Mouse (Mus musculus) liver, embryonic 16.5 days (tissue): ENCODE measurements around the gene Map7. TPM values are rescaled to one million over a fixed set of nuclear protein-coding genes. Genes with fewer than 3 reads are reported as not detected.
A peak's percentile ranks its signal among the peaks of the same experiment; 100 is the strongest.

Experiments used
- ATAC-seq: fragments of 200-750 bp; cut with Nextera tagmentation; 2 replicates; pipeline ENCODE4 v1.8.0; 2017; ENCODE audit warnings: low read depth, mild to moderate bottlenecking, moderate number of reproducible peaks, moderate library complexity
- H3K27ac ChIP-seq: fragments of 300-500 bp; sonication (generic); 2 replicates; pipeline ENCODE4 v1.5.1; 2014; ENCODE audit warnings: mild to moderate bottlenecking, low read length
- H3K27me3 ChIP-seq: fragments of 300-500 bp; sonication (generic); 2 replicates; pipeline ENCODE4 v1.6.1; 2014; ENCODE audit warnings: low read depth, low read length, mixed read lengths; ENCODE audit not compliant: control insufficient read depth, insufficient read depth
- H3K36me3 ChIP-seq: fragments of 300-500 bp; sonication (generic); 2 replicates; pipeline ENCODE4 v1.6.1; 2014; ENCODE audit warnings: mild to moderate bottlenecking; ENCODE audit not compliant: control insufficient read depth, insufficient read depth
- H3K4me1 ChIP-seq: fragments of 300-500 bp; sonication (generic); 2 replicates; pipeline ENCODE4 v1.6.1; 2014; ENCODE audit warnings: low read depth, low read length, mixed read lengths; ENCODE audit not compliant: control insufficient read depth
- H3K4me2 ChIP-seq: fragments of 300-500 bp; sonication (generic); 2 replicates; pipeline ENCODE4 v1.6.1; 2014; ENCODE audit warnings: low read depth, low read length, mixed read lengths
- H3K4me3 ChIP-seq: fragments of 300-500 bp; sonication (generic); 2 replicates; pipeline ENCODE4 v1.5.1; 2014; ENCODE audit warnings: low read depth, mild to moderate bottlenecking, low read length
- H3K9ac ChIP-seq: fragments of 300-500 bp; sonication (generic); 2 replicates; pipeline ENCODE4 v1.6.1; 2014; ENCODE audit warnings: low read depth, low read length
- H3K9me3 ChIP-seq: fragments of 300-500 bp; sonication (generic); replicated peaks from 2 replicates; pipeline ENCODE4 v1.6.1; 2016; ENCODE audit warnings: low read length; ENCODE audit not compliant: control insufficient read depth
- WGBS: fragments of 180-500 bp; shearing (Covaris S2); extraction: QIAGEN DNeasy Blood & Tissue Kit; methylation state at CpG from one replicate; pipeline ENCODE4 v1.1.7; 2014; ENCODE audit not compliant: insufficient replicate concordance; 5-methylcytosine and 5-hydroxymethylcytosine counted together
- polyA plus RNA-seq: library from polyadenylated mRNA; unstranded; fragments of >200 nt; fragmentation: Nextera tagmentation; extraction: Ambion mirVana; gene quantifications from 2 replicates; pipeline ENCODE4 v1.2.1, GENCODE M21; 2015

Map7 gene
- polyA plus RNA-seq, 1 experiment from 2014 or later: 5.3 TPM

DNA sequence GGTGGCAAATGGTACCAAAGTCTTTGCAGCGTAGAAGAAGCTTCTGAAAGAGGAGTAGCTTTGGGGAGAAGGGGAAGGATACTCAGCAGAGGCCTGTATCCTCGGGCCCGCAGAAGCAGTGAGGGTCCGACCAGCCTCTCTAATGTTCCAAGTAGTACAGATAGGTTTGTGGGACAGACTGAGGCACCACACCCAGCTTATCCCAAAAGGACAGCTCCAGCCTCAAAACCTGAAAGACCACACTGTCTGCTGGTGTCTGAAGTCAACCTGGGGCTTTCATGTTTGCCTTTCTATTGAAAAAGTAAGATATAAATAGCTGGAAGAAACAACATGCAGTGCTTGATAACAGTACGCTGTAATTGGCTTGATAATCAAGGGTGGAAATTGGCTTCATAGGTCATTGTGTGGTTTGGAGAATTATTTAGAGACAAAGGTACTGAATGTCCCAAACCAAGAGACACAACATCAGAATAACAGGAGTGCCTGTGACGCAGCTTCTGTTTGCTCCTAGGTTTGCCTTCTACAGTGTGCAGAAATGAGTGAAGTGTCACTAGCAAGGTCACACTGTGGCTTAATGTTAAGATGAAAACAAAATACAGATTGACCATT, 42.0 kb downstream of the Map7 start:
- WGBS: 43% methylated on average over 6 of the region's 6 CpGs
- no peak overlapping the region for H3K4me2 ChIP-seq
- no peak for ATAC-seq
- no peak overlapping the region for H3K27ac ChIP-seq
- H3K9me3 ChIP-seq: no peaks in the 10 kb centered on the region
- no peak overlapping the region for H3K4me3 ChIP-seq
- no peaks in the 10 kb centered on the region for H3K27me3 ChIP-seq
- peaks cover 9% of the 10 kb centered on the region for H3K4me1 ChIP-seq
- H3K36me3 ChIP-seq: no peaks in the 10 kb centered on the region
- H3K9ac ChIP-seq: no peak overlapping the region

DNA sequence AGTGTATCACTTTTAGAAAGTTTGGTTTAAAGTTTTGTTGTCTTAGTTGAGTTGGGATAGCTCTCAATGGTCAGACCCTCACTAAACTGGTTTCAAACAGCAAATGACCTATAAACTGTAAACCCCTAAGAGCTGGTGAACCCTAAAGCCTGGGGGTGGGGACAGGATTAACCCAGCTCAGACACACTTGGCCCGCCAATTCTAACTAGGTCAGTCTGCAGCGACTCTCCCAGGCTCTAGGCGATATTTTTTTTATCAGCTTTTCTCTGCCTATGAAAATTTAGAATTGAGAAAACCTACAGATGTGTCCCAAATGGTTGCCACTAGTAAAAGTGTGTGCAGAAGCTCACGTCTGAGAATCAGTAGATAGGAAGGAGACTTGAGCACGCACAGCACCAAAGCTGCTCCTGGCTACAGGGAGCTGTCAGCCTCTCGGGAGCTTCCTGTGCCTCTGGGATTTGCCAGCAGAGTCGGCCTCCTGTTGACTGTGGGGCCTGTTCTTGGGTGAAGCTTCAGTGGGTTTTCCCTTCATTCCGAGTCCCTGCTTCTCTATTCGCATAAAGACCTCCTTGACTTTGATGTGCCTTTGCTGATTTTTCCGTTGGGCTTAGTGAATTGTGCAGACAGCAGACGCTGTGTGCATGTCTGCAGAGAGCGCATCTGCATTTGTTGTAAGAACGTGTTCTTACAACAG, 46.7 kb downstream of the Map7 start:
- H3K4me3 ChIP-seq: no peak overlapping the region
- 60% methylated on average over 13 of the region's 13 CpGs for WGBS
- no peak overlapping the region for H3K9ac ChIP-seq
- no peaks in the 10 kb centered on the region for H3K36me3 ChIP-seq
- no peak overlapping the region for H3K4me2 ChIP-seq
- no peaks in the 10 kb centered on the region for H3K9me3 ChIP-seq
- no peak overlapping the region for H3K27ac ChIP-seq
- no peaks in the 10 kb centered on the region for H3K27me3 ChIP-seq
- H3K4me1 ChIP-seq: peaks cover 1% of the 10 kb centered on the region
- no peak for ATAC-seq

DNA sequence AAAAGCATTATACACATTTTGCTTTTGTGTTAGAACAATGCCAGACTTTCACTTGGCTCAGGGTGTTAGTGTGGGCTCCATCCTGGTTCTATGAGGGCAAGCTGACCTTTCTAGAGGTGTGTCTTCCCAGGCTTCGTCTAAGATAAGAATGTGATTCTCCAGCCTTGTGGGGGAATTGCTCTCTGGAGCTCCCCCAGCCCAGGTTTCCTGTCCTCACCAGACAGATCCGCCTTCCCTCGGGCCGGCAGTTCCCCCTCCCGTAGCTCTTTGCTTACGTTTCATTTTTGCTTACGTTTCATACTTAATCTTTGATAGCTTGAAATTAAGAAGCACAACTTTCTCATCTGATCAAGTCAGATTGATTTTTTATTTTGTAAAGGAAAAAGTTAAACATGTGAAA, 48.8 kb downstream of the Map7 start:
- Histone ChIP-seq H3K27ac (no peak overlapping the region), H3K27me3 (no peaks in the 10 kb centered on the region), H3K4me3 (no peak overlapping the region), H3K4me1 (peaks cover 1% of the 10 kb centered on the region), H3K4me2 (no peak overlapping the region), H3K9ac (no peak overlapping the region), H3K9me3 (no peaks in the 10 kb centered on the region), H3K36me3 (no peaks in the 10 kb centered on the region)
- no peak for ATAC-seq
- 18% methylated on average over 7 of the region's 7 CpGs for WGBS

DNA sequence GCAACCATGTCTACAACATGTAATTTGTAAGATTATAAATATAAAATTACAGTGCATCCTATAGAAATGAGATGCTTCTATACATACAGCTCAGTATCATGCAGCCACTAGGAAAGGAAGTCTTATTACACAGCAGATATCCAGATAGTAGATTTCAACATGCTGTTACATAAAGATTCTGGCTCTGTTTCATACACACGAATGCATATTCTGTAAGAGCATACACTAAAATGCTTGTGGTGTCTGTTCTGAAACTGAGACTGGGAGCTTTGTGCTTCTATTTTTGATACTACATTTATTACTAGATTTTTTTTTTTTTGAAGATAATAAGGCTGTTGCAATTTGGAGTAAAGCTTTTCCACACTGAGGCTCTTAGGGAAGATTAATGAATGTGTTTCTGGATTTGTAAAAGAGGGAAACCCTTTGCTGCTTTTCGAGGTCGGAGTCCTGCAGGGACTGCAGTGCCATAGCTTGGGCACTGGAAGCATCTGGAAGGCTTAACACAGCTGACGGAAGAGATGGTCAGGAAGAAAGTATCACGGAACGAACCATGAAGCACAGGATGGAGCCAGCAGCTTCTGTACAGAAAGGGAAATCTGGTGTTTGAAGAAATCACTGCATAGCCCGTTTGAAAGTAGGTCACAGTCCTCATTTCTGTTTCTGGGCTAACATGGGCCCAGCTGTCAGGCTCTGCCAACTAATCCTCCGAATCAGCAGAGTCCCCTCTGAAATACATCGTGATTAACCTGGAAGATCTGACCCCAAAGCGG, 50.9 kb downstream of the Map7 start:
- no peak for ATAC-seq
- Histone ChIP-seq H3K27me3 (no peaks in the 10 kb centered on the region), H3K36me3 (no peaks in the 10 kb centered on the region), H3K9ac (no peak overlapping the region), H3K4me3 (no peak overlapping the region), H3K9me3 (no peaks in the 10 kb centered on the region), H3K4me2 (no peak overlapping the region), H3K27ac (no peak overlapping the region), H3K4me1 (peaks cover 3% of the 10 kb centered on the region)
- WGBS: 66% methylated on average over 10 of the region's 10 CpGs

DNA sequence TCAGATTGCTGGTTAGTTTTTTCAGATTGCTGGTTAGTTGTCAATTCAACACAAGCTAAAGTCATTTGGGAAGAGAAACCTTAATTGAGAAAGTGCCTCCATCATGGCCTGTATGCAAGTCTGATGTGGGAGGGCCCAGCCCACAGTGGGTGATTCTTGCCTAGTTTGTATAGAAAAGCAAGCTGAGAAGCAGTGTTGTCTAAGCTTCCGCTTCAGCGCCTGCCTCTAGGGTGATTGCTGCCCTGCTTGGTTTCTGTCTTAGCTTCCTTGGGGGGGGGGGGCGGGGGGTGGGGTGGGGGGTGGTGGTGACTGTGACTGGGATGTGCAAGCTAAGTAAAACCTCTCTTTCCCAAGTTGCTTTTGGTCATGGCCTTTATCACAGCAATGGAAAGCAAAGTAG, 53.0 kb downstream of the Map7 start:
- 59% methylated on average over 3 of the region's 3 CpGs for WGBS
- H3K4me2 ChIP-seq: no peak overlapping the region
- no peak overlapping the region for H3K27ac ChIP-seq
- no peaks in the 10 kb centered on the region for H3K9me3 ChIP-seq
- H3K4me1 ChIP-seq: peaks cover 3% of the 10 kb centered on the region
- no peak overlapping the region for H3K9ac ChIP-seq
- no peak overlapping the region for H3K4me3 ChIP-seq
- no peaks in the 10 kb centered on the region for H3K27me3 ChIP-seq
- ATAC-seq: no peak
- no peaks in the 10 kb centered on the region for H3K36me3 ChIP-seq

DNA sequence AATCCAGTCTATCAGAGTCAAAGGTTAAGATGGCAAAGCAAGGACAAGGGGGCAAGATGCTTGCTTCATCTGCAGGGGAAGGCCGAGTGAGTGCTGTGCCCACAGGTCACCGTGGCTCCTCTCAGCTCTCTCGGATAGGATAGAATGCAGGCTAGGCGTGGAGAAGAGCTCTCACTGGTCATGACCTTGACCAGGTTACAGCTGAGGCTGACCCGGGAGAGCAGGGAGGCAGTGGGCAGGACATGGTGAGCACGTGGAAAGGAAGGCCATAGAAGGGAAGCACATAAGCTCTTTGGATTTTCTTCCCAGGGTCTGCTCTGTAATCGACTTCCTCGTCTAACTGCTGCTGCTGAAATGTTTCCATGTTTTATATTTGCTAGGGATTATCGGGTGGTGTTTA, 53.9 kb downstream of the Map7 start:
- Histone ChIP-seq H3K4me2 (no peak overlapping the region), H3K9me3 (no peaks in the 10 kb centered on the region), H3K36me3 (no peaks in the 10 kb centered on the region), H3K4me1 (peaks cover 3% of the 10 kb centered on the region), H3K4me3 (no peak overlapping the region), H3K27me3 (no peaks in the 10 kb centered on the region), H3K27ac (no peak overlapping the region), H3K9ac (no peak overlapping the region)
- ATAC-seq: 0 out of 2 replicates have a peak, but pooled peaks have one; percentile 53
- 54% methylated on average over 9 of the region's 9 CpGs for WGBS

DNA sequence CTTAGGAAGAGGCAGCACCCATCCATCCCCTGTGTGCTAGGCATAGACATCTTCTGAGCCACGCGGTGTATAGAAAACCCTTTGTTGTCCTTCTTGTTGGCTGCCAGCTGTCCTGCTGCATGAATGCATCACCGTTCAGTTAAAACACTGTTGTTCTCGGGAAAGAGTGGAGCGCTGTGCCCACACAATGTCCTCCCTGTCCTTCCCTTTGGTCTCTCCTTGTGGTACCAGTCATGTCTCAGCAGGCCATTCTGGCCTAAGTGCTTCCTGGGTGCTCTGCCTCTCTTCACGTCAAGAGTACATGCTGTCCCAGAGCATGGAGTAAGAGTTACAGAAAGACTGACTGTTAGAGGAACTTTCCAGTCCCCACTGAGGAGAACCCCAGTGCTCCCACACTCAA, 54.5 kb downstream of the Map7 start:
- Histone ChIP-seq H3K9ac (no peak overlapping the region), H3K27me3 (no peaks in the 10 kb centered on the region), H3K27ac (no peak overlapping the region), H3K9me3 (no peaks in the 10 kb centered on the region), H3K4me1 (peaks cover 3% of the 10 kb centered on the region), H3K4me3 (no peak overlapping the region), H3K4me2 (no peak overlapping the region), H3K36me3 (no peaks in the 10 kb centered on the region)
- no peak for ATAC-seq
- 73% methylated on average over 6 of the region's 6 CpGs for WGBS

DNA sequence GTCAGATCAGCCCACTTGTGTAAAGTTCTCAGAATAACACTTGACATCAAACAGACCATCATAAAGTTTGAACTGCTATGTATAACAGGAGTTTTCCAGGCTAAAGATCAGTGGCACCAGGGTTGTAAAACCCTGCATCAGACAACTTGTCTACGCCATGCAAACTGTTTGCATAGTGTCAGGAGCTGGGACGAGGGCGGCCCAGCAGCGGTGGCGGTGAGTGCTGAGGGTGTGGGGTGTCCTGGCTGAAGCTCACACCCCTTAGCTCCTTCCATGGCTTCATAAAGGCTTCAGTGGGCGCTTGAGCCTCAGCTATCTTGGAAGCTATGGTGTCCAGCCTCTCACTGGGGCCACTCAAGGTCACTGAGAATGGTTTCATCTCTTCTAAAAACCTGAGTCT, 55.2 kb downstream of the Map7 start:
- no peaks in the 10 kb centered on the region for H3K27me3 ChIP-seq
- ATAC-seq: no peak
- peaks cover 3% of the 10 kb centered on the region for H3K4me1 ChIP-seq
- 62% methylated on average over 6 of the region's 6 CpGs for WGBS
- H3K4me3 ChIP-seq: no peak overlapping the region
- H3K9ac ChIP-seq: no peak overlapping the region
- no peak overlapping the region for H3K4me2 ChIP-seq
- H3K27ac ChIP-seq: no peak overlapping the region
- no peaks in the 10 kb centered on the region for H3K36me3 ChIP-seq
- no peaks in the 10 kb centered on the region for H3K9me3 ChIP-seq
